Mouse (Mus musculus) urinary bladder, postnatal 25 days (tissue): ENCODE results near the gene Trit1.

Experiments used
- DNase-seq: peaks from one replicate; pipeline ENCODE4 v3.0.0; 2022; ENCODE audit warnings: low spot score

Trit1 gene

GRCm38 (mm10) chr4:123050681-123051211 lies 34.3 kb downstream of the Trit1 start:
- peak; percentile 76 for DNase-seq

- DNase-seq, result no peak
Measured at GRCm38 (mm10) chr4:123053179-123053578, 36.8 kb downstream of the Trit1 start.

GRCm38 (mm10) chr4:123054172-123054790 lies 37.9 kb downstream of the Trit1 start:
- DNase-seq, result no peak

GRCm38 (mm10) chr4:123056560-123057109 lies 40.2 kb downstream of the Trit1 start:
- no peak for DNase-seq

- DNase-seq, result no peak
Measured at GRCm38 (mm10) chr4:123057957-123058356, 41.6 kb downstream of the Trit1 start.

- DNase-seq, result no peak
Measured at GRCm38 (mm10) chr4:123061744-123062143, 45.3 kb downstream of the Trit1 start.

- no peak for DNase-seq
Measured at GRCm38 (mm10) chr4:123068646-123069045, 52.2 kb downstream of the Trit1 start.

- DNase-seq, result peak; percentile 46
Measured at GRCm38 (mm10) chr4:123071266-123071966, 55.0 kb downstream of the Trit1 start.

- DNase-seq, result no peak
Measured at GRCm38 (mm10) chr4:123076928-123077327, 60.5 kb downstream of the Trit1 start.

- DNase-seq, result no peak
Measured at GRCm38 (mm10) chr4:123078231-123078630, 61.8 kb downstream of the Trit1 start.

GRCm38 (mm10) chr4:123080791-123081190 lies 64.4 kb downstream of the Trit1 start:
- DNase-seq, result peak; percentile 69

GRCm38 (mm10) chr4:123082283-123083163 lies 66.1 kb downstream of the Trit1 start:
- peak; percentile 53 for DNase-seq

GRCm38 (mm10) chr4:123083323-123083902 lies 67.0 kb downstream of the Trit1 start:
- DNase-seq, result no peak

- DNase-seq, result no peak
Measured at GRCm38 (mm10) chr4:123085290-123085689, 68.9 kb downstream of the Trit1 start.

GRCm38 (mm10) chr4:123086381-123086780 lies 70.0 kb downstream of the Trit1 start:
- DNase-seq, result no peak

- DNase-seq, result no peak
Measured at GRCm38 (mm10) chr4:123092621-123093020, 76.2 kb downstream of the Trit1 start.

- no peak for DNase-seq
Measured at GRCm38 (mm10) chr4:123093064-123093776, 76.8 kb downstream of the Trit1 start.

- DNase-seq, result no peak
Measured at GRCm38 (mm10) chr4:123093869-123094268, 77.5 kb downstream of the Trit1 start.
